Mouse (Mus musculus): Measurements from ENCODE around the gene Wdr61. TPM values are rescaled to one million over a fixed set of nuclear protein-coding genes. Genes with fewer than 3 reads are reported as not detected.

Wdr61 gene
- polyA plus RNA-seq, 1 experiment from 2014 or later: 96.3 TPM

- peak overlapping the region; percentile 86 for H3K27ac ChIP-seq (replicated peaks)
- H3K36me3 ChIP-seq: no peaks in the 10 kb centered on the region
- no peaks in the 10 kb centered on the region for H3K9me3 ChIP-seq
- H3K9ac ChIP-seq: 0 out of 2 replicates have a peak overlapping the region, but pooled peaks have one; percentile 38
- 5% methylated on average over 21 of the region's 21 CpGs for WGBS
- H3K27me3 ChIP-seq: peaks cover 25% of the 10 kb centered on the region; the same call in 1 of the 2 replicates
- no peak overlapping the region for H3K4me3 ChIP-seq
- peak; percentile 59 for ATAC-seq (ENCODE audit: low read depth)
- peak overlapping the region; percentile 27; the same call in 1 of the 2 replicates for H3K4me2 ChIP-seq
- H3K4me1 ChIP-seq (replicated peaks): peaks cover 41% of the 10 kb centered on the region
Observed at GRCm38 (mm10) chr9:54752201-54752943, 18.1 kb upstream of the Wdr61 start.

GRCm38 (mm10) chr9:54751684-54752083 lies 17.4 kb upstream of the Wdr61 start:
- H3K27ac ChIP-seq (replicated peaks): peak overlapping the region; percentile 86
- H3K27me3 ChIP-seq: peaks cover 25% of the 10 kb centered on the region; the same call in 1 of the 2 replicates
- peaks cover 42% of the 10 kb centered on the region for H3K4me1 ChIP-seq (replicated peaks)
- H3K36me3 ChIP-seq: no peaks in the 10 kb centered on the region
- H3K4me3 ChIP-seq: no peak overlapping the region
- ATAC-seq (ENCODE audit: low read depth): no peak; the same call in 1 of the 2 replicates
- no peaks in the 10 kb centered on the region for H3K9me3 ChIP-seq
- 87% methylated on average over 2 of the region's 2 CpGs for WGBS
- H3K9ac ChIP-seq: no peak overlapping the region
- no peak overlapping the region for H3K4me2 ChIP-seq

- Histone ChIP-seq H3K9me3 (no peaks in the 10 kb centered on the region), H3K4me1 (replicated peaks) (peaks cover 55% of the 10 kb centered on the region), H3K4me3 (no peak overlapping the region), H3K27me3 (peaks cover 17% of the 10 kb centered on the region; the same call in 1 of the 2 replicates), H3K4me2 (no peak overlapping the region), H3K27ac (replicated peaks) (no peak overlapping the region), H3K36me3 (no peaks in the 10 kb centered on the region), H3K9ac (no peak overlapping the region)
- no peak for ATAC-seq (ENCODE audit: low read depth)
- 85% methylated on average over 7 of the region's 7 CpGs for WGBS
Observed at GRCm38 (mm10) chr9:54750215-54750981, 16.1 kb upstream of the Wdr61 start.

GRCm38 (mm10) chr9:54745740-54746370 lies 11.5 kb upstream of the Wdr61 start:
- no peaks in the 10 kb centered on the region for H3K9me3 ChIP-seq
- H3K9ac ChIP-seq: no peak overlapping the region
- peaks cover 18% of the 10 kb centered on the region; the same call in 1 of the 2 replicates for H3K27me3 ChIP-seq
- peak; percentile 61 for ATAC-seq (ENCODE audit: low read depth)
- H3K4me1 ChIP-seq (replicated peaks): peaks cover 26% of the 10 kb centered on the region
- peak overlapping the region; percentile 42; the same call in 1 of the 2 replicates for H3K27ac ChIP-seq (replicated peaks)
- WGBS: 8% methylated on average over 13 of the region's 13 CpGs
- H3K4me3 ChIP-seq: no peak overlapping the region
- no peaks in the 10 kb centered on the region for H3K36me3 ChIP-seq
- no peak overlapping the region for H3K4me2 ChIP-seq

GRCm38 (mm10) chr9:54743891-54744290 lies 9.6 kb upstream of the Wdr61 start:
- WGBS: 89% methylated on average over 4 of the region's 4 CpGs
- Histone ChIP-seq H3K4me3 (no peak overlapping the region), H3K27me3 (peaks cover 19% of the 10 kb centered on the region; the same call in 1 of the 2 replicates), H3K36me3 (no peaks in the 10 kb centered on the region), H3K4me2 (no peak overlapping the region), H3K9me3 (no peaks in the 10 kb centered on the region), H3K4me1 (replicated peaks) (peaks cover 26% of the 10 kb centered on the region), H3K9ac (no peak overlapping the region), H3K27ac (replicated peaks) (no peak overlapping the region)
- ATAC-seq (ENCODE audit: low read depth): no peak

- Histone ChIP-seq H3K4me1 (replicated peaks) (peaks cover 30% of the 10 kb centered on the region), H3K36me3 (no peaks in the 10 kb centered on the region), H3K9me3 (no peaks in the 10 kb centered on the region), H3K27ac (replicated peaks) (no peak overlapping the region), H3K4me2 (no peak overlapping the region), H3K4me3 (no peak overlapping the region), H3K9ac (no peak overlapping the region), H3K27me3 (0 out of 2 replicates have a peak, but pooled peaks cover 10% of the 10 kb centered on the region)
- ATAC-seq (ENCODE audit: low read depth): peak; percentile 54
- 19% methylated on average over 3 of the region's 3 CpGs for WGBS
Observed at GRCm38 (mm10) chr9:54738376-54738775, 4.1 kb upstream of the Wdr61 start.

- no peaks in the 10 kb centered on the region for H3K36me3 ChIP-seq
- no peak overlapping the region for H3K9ac ChIP-seq
- H3K4me1 ChIP-seq (replicated peaks): peaks cover 45% of the 10 kb centered on the region
- no peak overlapping the region for H3K4me3 ChIP-seq
- no peak overlapping the region for H3K27ac ChIP-seq (replicated peaks)
- ATAC-seq (ENCODE audit: low read depth): no peak
- H3K9me3 ChIP-seq: no peaks in the 10 kb centered on the region
- WGBS: 18% methylated on average over 9 of the region's 9 CpGs
- 0 out of 2 replicates have a peak, but pooled peaks cover 5% of the 10 kb centered on the region for H3K27me3 ChIP-seq
- no peak overlapping the region for H3K4me2 ChIP-seq
Observed at GRCm38 (mm10) chr9:54736284-54736701, 2.0 kb upstream of the Wdr61 start.

- H3K36me3 ChIP-seq: 0 out of 2 replicates have a peak, but pooled peaks cover 2% of the 10 kb centered on the region
- H3K27ac ChIP-seq (replicated peaks): peak overlapping the region; percentile 34; the same call in 1 of the 2 replicates
- H3K9ac ChIP-seq: peak overlapping the region; percentile 80
- H3K27me3 ChIP-seq: 0 out of 2 replicates have a peak, but pooled peaks cover 4% of the 10 kb centered on the region
- peaks cover 36% of the 10 kb centered on the region for H3K4me1 ChIP-seq (replicated peaks)
- H3K4me3 ChIP-seq: peak overlapping the region; percentile 67
- no peak for ATAC-seq (ENCODE audit: low read depth)
- peak overlapping the region; percentile 79 for H3K4me2 ChIP-seq
- 24% methylated on average over 11 of the region's 11 CpGs for WGBS
- no peaks in the 10 kb centered on the region for H3K9me3 ChIP-seq
Observed at GRCm38 (mm10) chr9:54734639-54735252, 427 bp upstream of the Wdr61 start.

- Histone ChIP-seq H3K9ac (no peak overlapping the region), H3K4me1 (replicated peaks) (peaks cover 32% of the 10 kb centered on the region), H3K36me3 (peaks cover 28% of the 10 kb centered on the region), H3K4me3 (no peak overlapping the region), H3K4me2 (no peak overlapping the region), H3K27ac (replicated peaks) (no peak overlapping the region), H3K9me3 (no peaks in the 10 kb centered on the region), H3K27me3 (no peaks in the 10 kb centered on the region)
- 96% methylated on average over 2 of the region's 2 CpGs for WGBS
- ATAC-seq (ENCODE audit: low read depth): no peak
Observed at GRCm38 (mm10) chr9:54732122-54732521, 2.2 kb downstream of the Wdr61 start.

- Histone ChIP-seq H3K27ac (replicated peaks) (no peak overlapping the region), H3K36me3 (peaks cover 84% of the 10 kb centered on the region), H3K4me2 (no peak overlapping the region), H3K4me3 (no peak overlapping the region), H3K4me1 (replicated peaks) (no peaks in the 10 kb centered on the region), H3K9ac (no peak overlapping the region), H3K27me3 (no peaks in the 10 kb centered on the region), H3K9me3 (no peaks in the 10 kb centered on the region)
- ATAC-seq (ENCODE audit: low read depth): no peak
- 88% methylated on average over 5 of the region's 5 CpGs for WGBS
Observed at GRCm38 (mm10) chr9:54726315-54726714, 8.0 kb downstream of the Wdr61 start.

GRCm38 (mm10) chr9:54722596-54722995 lies 11.7 kb downstream of the Wdr61 start:
- Histone ChIP-seq H3K36me3 (peaks cover 91% of the 10 kb centered on the region), H3K27ac (replicated peaks) (no peak overlapping the region), H3K4me3 (no peak overlapping the region), H3K4me2 (no peak overlapping the region), H3K4me1 (replicated peaks) (no peaks in the 10 kb centered on the region), H3K9me3 (no peaks in the 10 kb centered on the region), H3K9ac (no peak overlapping the region), H3K27me3 (no peaks in the 10 kb centered on the region)
- no peak for ATAC-seq (ENCODE audit: low read depth)
- 94% methylated on average over 4 of the region's 4 CpGs for WGBS

All from neural tube, embryonic 13.5 days (tissue).